Mouse (Mus musculus) neural tube, embryonic 12.5 days (tissue): ENCODE results near the gene Havcr1. TPM values are rescaled to one million over a fixed set of nuclear protein-coding genes. Genes with fewer than 3 reads are reported as not detected.
A peak's percentile ranks its signal among the peaks of the same experiment; 100 is the strongest.
"Not testable (repeated sequence)": the region's sequence is repeated elsewhere in the genome, so short reads cannot be mapped to it uniquely, and the experiment has no call there.

Experiments used
- ATAC-seq: fragments of 200-750 bp; cut with Nextera tagmentation; 2 replicates; pipeline ENCODE4 v1.8.0; 2017; ENCODE audit warnings: low read depth, mild to moderate bottlenecking, moderate TSS enrichment, moderate library complexity; ENCODE audit not compliant: low FRiP score
- H3K27ac ChIP-seq: fragments of 300-500 bp; sonication (generic); 2 replicates; pipeline ENCODE4 v1.5.1; 2016
- H3K27me3 ChIP-seq: fragments of 300-500 bp; sonication (generic); replicated peaks from 2 replicates; pipeline ENCODE4 v1.6.1; 2016; ENCODE audit warnings: mild to moderate bottlenecking
- H3K36me3 ChIP-seq: fragments of 300-500 bp; sonication (generic); 2 replicates; pipeline ENCODE4 v1.6.1; 2016; ENCODE audit warnings: mild to moderate bottlenecking
- H3K4me1 ChIP-seq: fragments of 300-500 bp; sonication (generic); 2 replicates; pipeline ENCODE4 v1.6.1; 2016
- H3K4me2 ChIP-seq: fragments of 300-500 bp; sonication (generic); replicated peaks from 2 replicates; pipeline ENCODE4 v1.6.1; 2016; ENCODE audit warnings: mild to moderate bottlenecking
- H3K4me3 ChIP-seq: fragments of 300-500 bp; sonication (generic); 2 replicates; pipeline ENCODE4 v1.5.1; 2016
- H3K9ac ChIP-seq: fragments of 300-500 bp; sonication (generic); 2 replicates; pipeline ENCODE4 v1.6.1; 2016; ENCODE audit warnings: mild to moderate bottlenecking
- H3K9me3 ChIP-seq: fragments of 300-500 bp; sonication (generic); 2 replicates; pipeline ENCODE4 v1.6.1; 2016; ENCODE audit warnings: mild to moderate bottlenecking
- WGBS: fragments of 180-500 bp; shearing (Covaris S2); methylation state at CpG from one replicate; pipeline ENCODE4 v1.1.7; 2016; 5-methylcytosine and 5-hydroxymethylcytosine counted together
- polyA plus RNA-seq: library from polyadenylated mRNA; unstranded; fragments of >200 nt; fragmentation: Nextera tagmentation; extraction: Ambion mirVana; gene quantifications from 2 replicates; pipeline ENCODE4 v1.2.1, GENCODE M21; 2016

The Havcr1 gene
- polyA plus RNA-seq, 1 experiment from 2014 or later, result not detected

GRCm38 (mm10) chr11:46741716-46742115, 6.8 kb downstream of the Havcr1 start:
- H3K27ac ChIP-seq, result no peak overlapping the region
- no peak overlapping the region for H3K4me3 ChIP-seq
- H3K27me3 ChIP-seq, result no peaks in the 10 kb centered on the region
- no peak overlapping the region for H3K4me2 ChIP-seq
- 82% methylated on average over 3 of the region's 3 CpGs for WGBS
- ATAC-seq, result no peak
- no peak overlapping the region for H3K9ac ChIP-seq
- no peaks in the 10 kb centered on the region for H3K36me3 ChIP-seq
- H3K9me3 ChIP-seq, result no peaks in the 10 kb centered on the region
- no peaks in the 10 kb centered on the region for H3K4me1 ChIP-seq

- H3K4me2 ChIP-seq, result no peak overlapping the region
- H3K9ac ChIP-seq, result no peak overlapping the region
- no peaks in the 10 kb centered on the region for H3K27me3 ChIP-seq
- WGBS, result 72% methylated on average over 2 of the region's 2 CpGs
- ATAC-seq, result no peak
- no peak overlapping the region for H3K27ac ChIP-seq
- H3K4me3 ChIP-seq, result no peak overlapping the region
- H3K4me1 ChIP-seq, result no peaks in the 10 kb centered on the region
- no peaks in the 10 kb centered on the region for H3K36me3 ChIP-seq
- no peaks in the 10 kb centered on the region for H3K9me3 ChIP-seq
These were observed 13.1 kb downstream of the Havcr1 start for GRCm38 (mm10) chr11:46747996-46748395.

- WGBS, result 72% methylated on average over 2 of the region's 2 CpGs
- ATAC-seq, result no peak
These were observed 18.8 kb downstream of the Havcr1 start for GRCm38 (mm10) chr11:46753662-46754061.

GRCm38 (mm10) chr11:46754669-46755068, 19.8 kb downstream of the Havcr1 start:
- H3K27ac ChIP-seq, result no peak overlapping the region
- no peak overlapping the region for H3K4me3 ChIP-seq
- peak; percentile 56 for ATAC-seq
- no peak overlapping the region for H3K4me2 ChIP-seq
- no peaks in the 10 kb centered on the region for H3K4me1 ChIP-seq
- WGBS, result 67% methylated on average over 4 of the region's 4 CpGs
- H3K36me3 ChIP-seq, result no peaks in the 10 kb centered on the region
- no peaks in the 10 kb centered on the region for H3K27me3 ChIP-seq
- H3K9ac ChIP-seq, result no peak overlapping the region
- no peaks in the 10 kb centered on the region for H3K9me3 ChIP-seq

More at GRCm38 (mm10) chr11:46753662-46754061, 18.8 kb downstream of the Havcr1 start:
- Histone ChIP-seq H3K9ac (no peak overlapping the region), H3K27me3 (no peaks in the 10 kb centered on the region), H3K4me1 (no peaks in the 10 kb centered on the region), H3K36me3 (no peaks in the 10 kb centered on the region), H3K4me3 (no peak overlapping the region), H3K4me2 (no peak overlapping the region), H3K9me3 (no peaks in the 10 kb centered on the region), H3K27ac (no peak overlapping the region)

- not testable (repeated sequence) for H3K9ac ChIP-seq, H3K4me2 ChIP-seq, H3K4me1 ChIP-seq, ATAC-seq, H3K9me3 ChIP-seq, H3K4me3 ChIP-seq, H3K27me3 ChIP-seq, H3K27ac ChIP-seq, H3K36me3 ChIP-seq
- 88% methylated on average over 6 of the region's 6 CpGs for WGBS
These were observed 20.8 kb downstream of the Havcr1 start for GRCm38 (mm10) chr11:46755714-46756113.

GRCm38 (mm10) chr11:46776879-46777278, 42.0 kb downstream of the Havcr1 start:
- Histone ChIP-seq H3K27ac (no peak overlapping the region), H3K4me3 (no peak overlapping the region), H3K4me1 (no peaks in the 10 kb centered on the region), H3K9ac (no peak overlapping the region), H3K4me2 (no peak overlapping the region), H3K9me3 (no peaks in the 10 kb centered on the region), H3K27me3 (no peaks in the 10 kb centered on the region), H3K36me3 (no peaks in the 10 kb centered on the region)
- 79% methylated on average over 3 of the region's 3 CpGs for WGBS
- ATAC-seq, result no peak

GRCm38 (mm10) chr11:46779811-46780210, 44.9 kb downstream of the Havcr1 start:
- Histone ChIP-seq H3K9me3 (no peaks in the 10 kb centered on the region), H3K9ac (no peak overlapping the region), H3K4me3 (no peak overlapping the region), H3K4me2 (no peak overlapping the region), H3K27me3 (no peaks in the 10 kb centered on the region), H3K36me3 (no peaks in the 10 kb centered on the region), H3K4me1 (no peaks in the 10 kb centered on the region), H3K27ac (no peak overlapping the region)
- 89% methylated on average over 2 of the region's 2 CpGs for WGBS
- no peak for ATAC-seq

- Histone ChIP-seq H3K4me2 (no peak overlapping the region), H3K27ac (no peak overlapping the region), H3K27me3 (no peaks in the 10 kb centered on the region), H3K9me3 (no peaks in the 10 kb centered on the region), H3K36me3 (no peaks in the 10 kb centered on the region), H3K4me1 (no peaks in the 10 kb centered on the region), H3K9ac (no peak overlapping the region), H3K4me3 (no peak overlapping the region)
- ATAC-seq, result no peak
- WGBS, result 90% methylated on average over 2 of the region's 2 CpGs
These were observed 69.6 kb downstream of the Havcr1 start for GRCm38 (mm10) chr11:46804440-46804839.

GRCm38 (mm10) chr11:46810511-46810910, 75.6 kb downstream of the Havcr1 start, which contains the start of gene Timd4:
Gene Timd4, plus strand, starts transcription at chr11:46810800.
- Histone ChIP-seq H3K27ac (no peak within 1 kb of the TSS), H3K27me3 (no peaks in the 10 kb centered on the region), H3K4me2 (no peak within 1 kb of the TSS), H3K9me3 (no peaks in the 10 kb centered on the region), H3K4me1 (no peaks in the 10 kb centered on the region), H3K4me3 (no peak within 1 kb of the TSS), H3K36me3 (no peaks in the 10 kb centered on the region), H3K9ac (no peak within 1 kb of the TSS)
- ATAC-seq, result no peak
- 95% methylated on average over 5 of the region's 5 CpGs for WGBS

- Histone ChIP-seq H3K36me3 (no peaks in the 10 kb centered on the region), H3K9me3 (no peaks in the 10 kb centered on the region), H3K27ac (no peak overlapping the region), H3K4me3 (no peak overlapping the region), H3K27me3 (no peaks in the 10 kb centered on the region), H3K9ac (no peak overlapping the region), H3K4me1 (no peaks in the 10 kb centered on the region), H3K4me2 (no peak overlapping the region)
- 88% methylated on average over 5 of the region's 5 CpGs for WGBS
- no peak for ATAC-seq
These were observed 82.8 kb downstream of the Havcr1 start for GRCm38 (mm10) chr11:46817692-46818091.

GRCm38 (mm10) chr11:46819930-46820329, 85.0 kb downstream of the Havcr1 start:
- 81% methylated on average over 4 of the region's 4 CpGs for WGBS
- H3K36me3 ChIP-seq, result no peaks in the 10 kb centered on the region
- H3K9me3 ChIP-seq, result no peaks in the 10 kb centered on the region
- no peaks in the 10 kb centered on the region for H3K27me3 ChIP-seq
- H3K4me2 ChIP-seq, result no peak overlapping the region
- H3K4me3 ChIP-seq, result no peak overlapping the region
- no peak for ATAC-seq
- H3K27ac ChIP-seq, result no peak overlapping the region
- no peak overlapping the region for H3K9ac ChIP-seq
- H3K4me1 ChIP-seq, result no peaks in the 10 kb centered on the region
